Mouse (Mus musculus) small intestine, adult 2 months (tissue): ENCODE measurements around the gene Fam49a. TPM values are rescaled to one million over a fixed set of nuclear protein-coding genes. Genes with fewer than 3 reads are reported as not detected.

ENCODE experiments used
- H3K27ac ChIP-seq: fragments of 200-500 bp; 2 replicates; pipeline ENCODE4 v1.5.1; 2012; ENCODE audit warnings: low read depth, low read length, control low read depth, inconsistent platforms; ENCODE audit not compliant: insufficient read depth
- H3K27me3 ChIP-seq: fragments of 200-500 bp; 2 replicates; pipeline ENCODE4 v1.6.1; 2012; ENCODE audit warnings: mild to moderate bottlenecking, moderate library complexity, low read length, inconsistent platforms; ENCODE audit not compliant: control insufficient read depth, insufficient read depth
- H3K36me3 ChIP-seq: fragments of 200-500 bp; 2 replicates; pipeline ENCODE4 v1.6.1; 2012; ENCODE audit warnings: mild to moderate bottlenecking, low read length, control low read depth, inconsistent platforms; ENCODE audit not compliant: control insufficient read depth, insufficient read depth
- H3K4me1 ChIP-seq: fragments of 200-500 bp; 2 replicates; pipeline ENCODE4 v1.6.1; 2012; ENCODE audit warnings: low read length, inconsistent platforms, mixed read lengths; ENCODE audit not compliant: control insufficient read depth, insufficient read depth, insufficient read length
- H3K4me3 ChIP-seq: fragments of 200-500 bp; 2 replicates; pipeline ENCODE4 v1.5.1; 2012; ENCODE audit warnings: low read depth, mild to moderate bottlenecking, control low read depth, inconsistent platforms, low read length, moderate library complexity
- CTCF ChIP-seq: fragments of 200-500 bp; IDR thresholded peaks from 2 replicates; pipeline ENCODE4 v1.5.1; 2012; ENCODE audit warnings: low read depth, mild to moderate bottlenecking, control low read depth, inconsistent platforms, low read length, moderate library complexity, mixed read lengths; ENCODE audit not compliant: insufficient replicate concordance, insufficient read length; ENCODE audit errors: extremely low read depth
- POLR2A ChIP-seq: fragments of 200-500 bp; IDR thresholded peaks from 2 replicates; pipeline ENCODE4 v1.6.1; 2012; ENCODE audit warnings: low read depth, mild to moderate bottlenecking, control low read depth, inconsistent platforms, low read length, moderate library complexity
- WGBS: fragments of 180-500 bp; shearing (Covaris S2); methylation state at CpG from one replicate; pipeline ENCODE4 v1.1.7; 2018; 5-methylcytosine and 5-hydroxymethylcytosine counted together
- polyA plus RNA-seq: library from polyadenylated mRNA; depleted of rRNA; stranded (reverse); fragments of >200 nt; gene quantifications from 2 replicates; pipeline ENCODE4 v1.2.3, GENCODE M21; 2012

Gene Fam49a
- polyA plus RNA-seq, 1 experiment = 0.34 TPM

GRCm38 (mm10) chr12:12351816-12352552 is 90.0 kb downstream of the Fam49a start:
- no peak overlapping the region for H3K27ac ChIP-seq
- no peaks in the 10 kb centered on the region for H3K4me1 ChIP-seq
- H3K27me3 ChIP-seq = no peaks in the 10 kb centered on the region
- no peaks in the 10 kb centered on the region for H3K36me3 ChIP-seq
- 71% methylated on average over 11 of the region's 11 CpGs for WGBS
- TF ChIP-seq POLR2A = no peak
- no peak for TF ChIP-seq CTCF
- no peak overlapping the region for H3K4me3 ChIP-seq

- WGBS = 48% methylated on average over 10 of the region's 10 CpGs
- H3K36me3 ChIP-seq = no peaks in the 10 kb centered on the region
- no peaks in the 10 kb centered on the region for H3K4me1 ChIP-seq
- no peaks in the 10 kb centered on the region for H3K27me3 ChIP-seq
- TF ChIP-seq POLR2A = no peak
- TF ChIP-seq CTCF = no peak
- H3K27ac ChIP-seq = no peak overlapping the region
- no peak overlapping the region for H3K4me3 ChIP-seq
Observed at GRCm38 (mm10) chr12:12354115-12354653, 92.2 kb downstream of the Fam49a start.

GRCm38 (mm10) chr12:12356048-12356447 is 94.1 kb downstream of the Fam49a start:
- H3K36me3 ChIP-seq = no peaks in the 10 kb centered on the region
- no peaks in the 10 kb centered on the region for H3K4me1 ChIP-seq
- H3K4me3 ChIP-seq = no peak overlapping the region
- no peaks in the 10 kb centered on the region for H3K27me3 ChIP-seq
- WGBS = 89% methylated on average over 9 of the region's 9 CpGs
- no peak overlapping the region for H3K27ac ChIP-seq
- no peak for TF ChIP-seq CTCF
- TF ChIP-seq POLR2A = no peak

- H3K27me3 ChIP-seq = no peaks in the 10 kb centered on the region
- 47% methylated on average over 1 of the region's 1 CpGs for WGBS
- H3K4me3 ChIP-seq = no peak overlapping the region
- no peaks in the 10 kb centered on the region for H3K36me3 ChIP-seq
- H3K4me1 ChIP-seq = no peaks in the 10 kb centered on the region
- no peak for TF ChIP-seq CTCF
- TF ChIP-seq POLR2A = no peak
- no peak overlapping the region for H3K27ac ChIP-seq
Observed at GRCm38 (mm10) chr12:12356463-12356862, 94.5 kb downstream of the Fam49a start.

GRCm38 (mm10) chr12:12356946-12357345 is 95.0 kb downstream of the Fam49a start:
- no peaks in the 10 kb centered on the region for H3K27me3 ChIP-seq
- WGBS = 73% methylated on average over 5 of the region's 5 CpGs
- TF ChIP-seq CTCF (no peak), POLR2A (no peak)
- no peak overlapping the region for H3K27ac ChIP-seq
- H3K4me3 ChIP-seq = no peak overlapping the region
- H3K4me1 ChIP-seq = no peaks in the 10 kb centered on the region
- peaks cover 2% of the 10 kb centered on the region; the same call in 1 of the 2 replicates for H3K36me3 ChIP-seq

GRCm38 (mm10) chr12:12359923-12360322 is 98.0 kb downstream of the Fam49a start:
- peaks cover 2% of the 10 kb centered on the region; the same call in 1 of the 2 replicates for H3K36me3 ChIP-seq
- H3K4me1 ChIP-seq = no peaks in the 10 kb centered on the region
- no peaks in the 10 kb centered on the region for H3K27me3 ChIP-seq
- TF ChIP-seq CTCF = no peak
- no peak for TF ChIP-seq POLR2A
- H3K27ac ChIP-seq = no peak overlapping the region
- WGBS = 88% methylated on average over 5 of the region's 5 CpGs
- no peak overlapping the region for H3K4me3 ChIP-seq

GRCm38 (mm10) chr12:12362371-12362770 is 100.4 kb downstream of the Fam49a start:
- Histone ChIP-seq H3K4me3 (no peak overlapping the region), H3K27ac (no peak overlapping the region), H3K27me3 (no peaks in the 10 kb centered on the region), H3K36me3 (peaks cover 5% of the 10 kb centered on the region), H3K4me1 (no peaks in the 10 kb centered on the region)
- TF ChIP-seq POLR2A (no peak), CTCF (no peak)
- WGBS = 94% methylated on average over 10 of the region's 10 CpGs
